Mouse (Mus musculus) macrophage (primary cell): ENCODE measurements around the gene Ndufb5. TPM values are rescaled to one million over a fixed set of nuclear protein-coding genes. Genes with fewer than 3 reads are reported as not detected.
A peak's percentile ranks its signal among the peaks of the same experiment; 100 is the strongest.
"Not testable (repeated sequence)": the region's sequence is repeated elsewhere in the genome, so short reads cannot be mapped to it uniquely, and the experiment has no call there.

Source experiments
- H3K27ac ChIP-seq: fragments of 350-480 bp; formaldehyde crosslinking; 2 replicates; pipeline ENCODE4 v1.9.0; 2021
- H3K36me3 ChIP-seq: fragments of 350-480 bp; formaldehyde crosslinking; 2 replicates; pipeline ENCODE4 v1.9.0; 2021; ENCODE audit errors: inconsistent target
- H3K4me3 ChIP-seq: fragments of 350-480 bp; formaldehyde crosslinking; 2 replicates; pipeline ENCODE4 v1.9.0; 2021; ENCODE audit errors: inconsistent target
- H3K79me2 ChIP-seq: fragments of 350-480 bp; formaldehyde crosslinking; 2 replicates; pipeline ENCODE4 v1.9.0; 2021; ENCODE audit errors: inconsistent target
- WGBS: methylation state at CpG from one replicate; pipeline ENCODE4 v1.1.7; 2026; ENCODE audit warnings: inconsistent platforms; ENCODE audit not compliant: missing documents; 5-methylcytosine and 5-hydroxymethylcytosine counted together
- polyA plus RNA-seq: library from polyadenylated mRNA; stranded (reverse); fragments of 250-400 nt; gene quantifications from 3 replicates; pipeline ENCODE4 v1.2.4, GENCODE M21; 2018; ENCODE audit warnings: inconsistent platforms

Ndufb5 gene
- polyA plus RNA-seq, 1 experiment from 2014 or later: 66.8 TPM

DNA sequence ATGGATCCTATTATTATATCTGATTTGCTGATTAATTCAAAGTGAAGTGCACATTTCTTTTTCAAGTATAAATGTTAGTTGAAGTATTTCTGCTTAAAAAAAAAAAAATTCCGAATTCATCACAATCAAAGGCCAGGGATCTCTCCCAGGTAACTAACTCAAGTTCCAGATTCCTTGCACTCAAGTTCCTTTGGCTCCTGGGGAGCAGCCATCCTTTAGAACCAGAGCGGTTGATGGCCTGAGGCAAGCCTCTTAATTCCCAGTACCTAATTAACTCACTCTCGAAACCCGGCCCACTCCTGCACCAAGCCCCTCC, 28.8 kb upstream of the Ndufb5 start:
- Histone ChIP-seq H3K79me2 (peaks cover 40% of the 10 kb centered on the region), H3K27ac (no peak overlapping the region), H3K4me3 (peak overlapping the region; percentile 23; the same call in 1 of the 2 replicates), H3K36me3 (peaks cover 14% of the 10 kb centered on the region; the same call in 1 of the 2 replicates)
- WGBS: 8% methylated on average over 4 of the region's 4 CpGs

- WGBS: under 1% methylated on average over 89 of the region's 90 CpGs
- Histone ChIP-seq H3K79me2 (peaks cover 43% of the 10 kb centered on the region), H3K36me3 (peaks cover 16% of the 10 kb centered on the region; the same call in 1 of the 2 replicates), H3K27ac (peak overlapping the region; percentile 40; the same call in 1 of the 2 replicates), H3K4me3 (peak overlapping the region; percentile 80)
Measured at GRCm38 (mm10) chr3:32708368-32709231, 28.2 kb upstream of the Ndufb5 start.

DNA sequence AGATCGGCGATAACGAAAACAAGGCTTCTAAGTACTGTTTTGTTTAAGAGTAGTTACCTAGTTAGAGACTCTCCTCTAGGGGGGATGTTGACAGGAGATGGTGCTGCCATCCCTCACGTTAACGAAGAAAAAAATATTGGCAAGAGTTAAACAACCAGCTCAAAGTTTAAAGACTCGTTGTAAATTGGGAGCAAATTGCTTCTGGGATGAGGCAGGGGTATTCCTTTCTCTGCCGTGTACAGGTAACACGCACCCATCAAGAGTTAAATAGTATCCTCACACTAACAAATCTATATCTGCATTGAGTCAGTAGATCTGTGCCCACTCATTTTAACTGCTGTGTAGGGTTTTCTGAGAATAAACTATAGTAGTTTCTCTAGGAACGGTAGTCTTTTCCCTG, 27.4 kb upstream of the Ndufb5 start:
- peaks cover 16% of the 10 kb centered on the region; the same call in 1 of the 2 replicates for H3K36me3 ChIP-seq
- peak overlapping the region; percentile 40 for H3K27ac ChIP-seq
- peaks cover 43% of the 10 kb centered on the region for H3K79me2 ChIP-seq
- 14% methylated on average over 9 of the region's 9 CpGs for WGBS
- peak overlapping the region; percentile 80 for H3K4me3 ChIP-seq

DNA sequence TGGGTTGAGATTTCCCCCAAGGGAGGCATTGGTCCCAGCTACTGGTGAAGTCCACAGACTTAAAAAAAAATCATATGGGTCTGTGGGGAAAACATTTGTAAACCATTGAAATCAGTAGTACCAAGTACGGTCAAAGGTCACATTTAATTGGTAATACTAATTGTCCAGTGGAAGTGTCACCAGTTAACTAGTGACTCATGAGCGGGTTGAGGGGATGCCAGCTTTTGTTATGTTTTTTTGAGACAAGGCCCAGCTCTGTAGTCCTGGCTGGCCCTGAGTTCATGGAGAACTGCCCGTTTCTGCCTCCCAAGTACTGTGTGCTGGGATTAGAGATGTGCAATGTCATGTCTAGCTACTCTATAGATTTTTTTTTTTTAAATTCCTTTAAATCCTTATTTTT, 23.1 kb upstream of the Ndufb5 start:
- WGBS: 100% methylated on average over 3 of the region's 3 CpGs
- Histone ChIP-seq H3K4me3 (no peak overlapping the region), H3K36me3 (peaks cover 45% of the 10 kb centered on the region), H3K27ac (no peak overlapping the region), H3K79me2 (peaks cover 43% of the 10 kb centered on the region)

DNA sequence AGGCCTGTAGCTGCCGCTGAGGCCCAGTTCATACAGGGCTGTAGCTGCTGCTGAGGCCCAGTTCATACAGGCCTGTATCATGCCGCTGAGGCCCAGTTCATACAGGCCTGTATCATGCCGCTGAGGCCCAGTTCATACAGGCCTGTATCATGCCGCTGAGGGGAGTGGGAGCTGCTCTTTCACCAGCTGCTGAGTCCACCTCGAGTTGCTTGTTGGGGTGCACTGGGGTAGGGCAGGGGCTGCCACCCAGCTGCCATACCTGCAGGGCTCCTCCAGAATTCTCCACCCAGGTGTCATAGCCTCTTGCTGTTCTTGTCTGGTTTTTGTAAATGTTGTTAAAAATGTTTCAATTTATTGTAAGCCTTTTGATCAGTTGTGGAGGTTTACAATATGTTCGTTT, 19.4 kb upstream of the Ndufb5 start:
- WGBS: over 99% methylated on average over 6 of the region's 6 CpGs
- peaks cover 60% of the 10 kb centered on the region for H3K36me3 ChIP-seq
- H3K4me3 ChIP-seq, H3K27ac ChIP-seq, H3K79me2 ChIP-seq: not testable (repeated sequence)

GRCm38 (mm10) chr3:32718271-32718670, 18.5 kb upstream of the Ndufb5 start:
- H3K36me3 ChIP-seq: peaks cover 61% of the 10 kb centered on the region
- H3K79me2 ChIP-seq: peaks cover under 1% of the 10 kb centered on the region; the same call in 1 of the 2 replicates
- H3K4me3 ChIP-seq: no peak overlapping the region
- H3K27ac ChIP-seq: no peak overlapping the region
- WGBS: 98% methylated on average over 5 of the region's 5 CpGs

- H3K27ac ChIP-seq: no peak overlapping the region
Measured at GRCm38 (mm10) chr3:32724191-32724590, 12.6 kb upstream of the Ndufb5 start.

DNA sequence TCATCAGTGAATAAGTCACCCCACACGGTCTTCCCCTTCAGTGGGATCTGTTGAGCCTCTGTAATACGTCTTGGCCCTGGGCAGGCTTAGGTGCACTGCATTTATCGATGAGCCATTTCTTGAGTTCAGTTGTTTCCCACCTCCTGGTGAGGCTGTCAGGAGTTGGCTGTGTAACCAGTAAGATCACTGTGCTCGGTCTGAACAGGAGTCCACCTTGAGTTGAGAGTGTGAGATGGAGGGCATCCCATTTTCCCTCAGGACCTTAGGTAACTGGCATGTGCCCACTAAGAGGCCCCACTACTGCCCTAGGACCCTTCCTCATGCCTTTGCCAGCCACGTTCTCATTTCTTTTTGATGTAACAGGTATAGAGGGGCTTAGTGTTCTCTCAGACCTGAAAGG, 10.8 kb upstream of the Ndufb5 start:
- Histone ChIP-seq H3K79me2 (no peaks in the 10 kb centered on the region), H3K27ac (no peak overlapping the region), H3K36me3 (peaks cover 73% of the 10 kb centered on the region), H3K4me3 (no peak overlapping the region)
- 86% methylated on average over 5 of the region's 5 CpGs for WGBS

More at GRCm38 (mm10) chr3:32724191-32724590, 12.6 kb upstream of the Ndufb5 start:
- 93% methylated on average over 7 of the region's 7 CpGs for WGBS
- Histone ChIP-seq H3K4me3 (no peak overlapping the region), H3K36me3 (peaks cover 76% of the 10 kb centered on the region), H3K79me2 (no peaks in the 10 kb centered on the region)

- Histone ChIP-seq H3K27ac (no peak overlapping the region), H3K36me3 (peaks cover 75% of the 10 kb centered on the region), H3K79me2 (no peaks in the 10 kb centered on the region), H3K4me3 (no peak overlapping the region)
- WGBS: 95% methylated on average over 4 of the region's 4 CpGs
Measured at GRCm38 (mm10) chr3:32727861-32728260, 8.9 kb upstream of the Ndufb5 start.

- peak within 1 kb of the TSS; percentile 52 for H3K27ac ChIP-seq
- H3K4me3 ChIP-seq: peak within 1 kb of the TSS; percentile 82
- 2% methylated on average over 31 of the region's 31 CpGs for WGBS
- peaks cover 8% of the 10 kb centered on the region; the same call in 1 of the 2 replicates for H3K36me3 ChIP-seq
- peaks cover 70% of the 10 kb centered on the region for H3K79me2 ChIP-seq
Measured at GRCm38 (mm10) chr3:32737172-32737655, 424 bp downstream of the Ndufb5 start, which contains the start of gene Mrpl47. Gene Mrpl47 (minus strand): TSS chr3:32737605.

- WGBS: 98% methylated on average over 5 of the region's 5 CpGs
- H3K79me2 ChIP-seq: peaks cover 83% of the 10 kb centered on the region
- no peak overlapping the region for H3K4me3 ChIP-seq
- H3K36me3 ChIP-seq: no peaks in the 10 kb centered on the region; the same call in 1 of the 2 replicates
- no peak overlapping the region for H3K27ac ChIP-seq
Measured at GRCm38 (mm10) chr3:32738549-32738948, 1.8 kb downstream of the Ndufb5 start.

- Histone ChIP-seq H3K36me3 (peaks cover 16% of the 10 kb centered on the region), H3K27ac (no peak overlapping the region), H3K4me3 (no peak overlapping the region), H3K79me2 (peaks cover 82% of the 10 kb centered on the region)
- 59% methylated on average over 2 of the region's 2 CpGs for WGBS
Measured at GRCm38 (mm10) chr3:32742276-32742780, 5.5 kb downstream of the Ndufb5 start.

DNA sequence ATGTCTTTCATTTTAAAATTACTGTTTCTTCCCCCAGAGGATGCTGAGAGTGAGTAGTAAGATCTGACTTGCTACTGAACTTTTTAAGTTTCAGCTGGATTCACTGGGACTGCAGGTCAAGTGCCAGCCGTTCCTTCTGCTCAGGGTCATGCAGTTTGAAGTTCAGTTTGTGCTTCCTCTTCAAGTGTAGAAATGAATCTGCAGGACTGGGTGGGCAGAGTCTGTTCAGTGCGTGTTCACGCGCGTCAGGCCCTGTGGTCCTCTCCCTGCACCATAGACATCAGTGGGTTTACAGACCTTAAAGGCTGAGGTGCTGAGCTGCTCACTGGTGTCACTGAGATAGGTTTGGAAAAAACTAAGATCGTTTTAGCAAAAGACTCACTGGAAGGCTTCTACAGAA, 8.2 kb downstream of the Ndufb5 start:
- Histone ChIP-seq H3K36me3 (peaks cover 40% of the 10 kb centered on the region), H3K4me3 (no peak overlapping the region), H3K27ac (no peak overlapping the region), H3K79me2 (peaks cover 55% of the 10 kb centered on the region)
- WGBS: 95% methylated on average over 6 of the region's 6 CpGs

DNA sequence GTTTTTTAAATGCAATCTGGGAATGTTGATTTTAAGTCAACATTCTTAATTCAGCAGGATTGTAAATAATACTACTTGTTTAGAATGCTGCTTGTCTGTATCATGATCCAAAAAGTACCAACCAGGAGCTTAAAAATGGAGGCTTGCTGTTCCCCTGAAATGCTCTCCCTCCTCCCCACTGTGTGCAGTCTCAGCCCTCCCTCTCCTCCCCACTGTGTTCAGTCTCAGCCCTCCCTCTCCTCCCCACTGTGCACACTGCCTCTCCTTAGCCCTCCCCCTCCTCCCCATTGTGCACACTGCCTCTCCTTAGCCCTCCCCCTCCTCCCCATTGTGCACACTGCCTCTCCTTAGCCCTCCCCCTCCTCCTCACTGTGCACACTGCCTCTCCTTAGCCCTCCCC, 8.6 kb downstream of the Ndufb5 start:
- peaks cover 44% of the 10 kb centered on the region for H3K36me3 ChIP-seq
- peaks cover 51% of the 10 kb centered on the region for H3K79me2 ChIP-seq
- not testable (repeated sequence) for H3K27ac ChIP-seq

GRCm38 (mm10) chr3:32748384-32748783, 11.6 kb downstream of the Ndufb5 start:
- H3K27ac ChIP-seq: no peak overlapping the region
- WGBS: 96% methylated on average over 9 of the region's 9 CpGs
- H3K4me3 ChIP-seq: no peak overlapping the region
- H3K36me3 ChIP-seq: peaks cover 63% of the 10 kb centered on the region
- peaks cover 21% of the 10 kb centered on the region for H3K79me2 ChIP-seq

More for the DNA sequence above, 8.6 kb downstream of the Ndufb5 start:
- H3K4me3 ChIP-seq: not testable (repeated sequence)
